Mouse (Mus musculus) brown adipose tissue, adult 24 weeks (tissue): Measurements from ENCODE around the gene Setdb1. TPM values are rescaled to one million over a fixed set of nuclear protein-coding genes. Genes with fewer than 3 reads are reported as not detected.

Experiments used
- H3K27ac ChIP-seq: fragments of 200-500 bp; replicated peaks from 2 replicates; pipeline ENCODE4 v1.5.1; 2012; ENCODE audit warnings: low read depth, mild to moderate bottlenecking, low read length
- H3K4me1 ChIP-seq: fragments of 200-500 bp; 2 replicates; pipeline ENCODE4 v1.6.1; 2012; ENCODE audit warnings: low read length, mixed read lengths; ENCODE audit not compliant: control insufficient read depth, insufficient read depth, insufficient read length
- H3K4me3 ChIP-seq: fragments of 200-500 bp; 2 replicates; pipeline ENCODE4 v1.5.1; 2012; ENCODE audit warnings: low read depth, mild to moderate bottlenecking, low read length, moderate library complexity; ENCODE audit not compliant: insufficient read depth
- polyA plus RNA-seq: library from polyadenylated mRNA; stranded (reverse); fragments of >200 nt; gene quantifications from 2 replicates; pipeline ENCODE4 v1.2.4, GENCODE M21; 2012; ENCODE audit not compliant: missing spikeins, insufficient read depth, insufficient read length

Setdb1 gene
- polyA plus RNA-seq, 1 experiment = 6.7 TPM

DNA sequence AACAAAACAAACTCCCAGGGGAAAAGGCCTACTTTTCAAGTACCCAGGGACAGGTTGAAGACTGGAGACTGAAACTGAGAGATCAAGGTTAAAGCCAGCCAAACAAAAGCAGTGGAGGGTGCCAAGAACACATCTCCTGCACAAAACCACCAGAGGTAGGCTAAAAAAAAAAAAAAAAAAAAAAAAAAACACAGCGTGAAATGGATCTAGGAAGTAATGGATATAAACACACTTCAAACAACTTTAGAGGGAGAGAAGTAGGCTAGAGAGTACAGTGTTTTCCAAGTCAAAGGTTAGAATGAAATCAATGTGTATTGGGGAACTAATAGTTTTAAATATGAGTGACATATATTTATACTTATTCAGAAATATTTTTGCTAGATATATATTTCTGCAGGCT lies 25.5 kb downstream of the Setdb1 start:
- H3K4me3 ChIP-seq = no peak overlapping the region
- no peaks in the 10 kb centered on the region for H3K4me1 ChIP-seq
- H3K27ac ChIP-seq = no peak overlapping the region

DNA sequence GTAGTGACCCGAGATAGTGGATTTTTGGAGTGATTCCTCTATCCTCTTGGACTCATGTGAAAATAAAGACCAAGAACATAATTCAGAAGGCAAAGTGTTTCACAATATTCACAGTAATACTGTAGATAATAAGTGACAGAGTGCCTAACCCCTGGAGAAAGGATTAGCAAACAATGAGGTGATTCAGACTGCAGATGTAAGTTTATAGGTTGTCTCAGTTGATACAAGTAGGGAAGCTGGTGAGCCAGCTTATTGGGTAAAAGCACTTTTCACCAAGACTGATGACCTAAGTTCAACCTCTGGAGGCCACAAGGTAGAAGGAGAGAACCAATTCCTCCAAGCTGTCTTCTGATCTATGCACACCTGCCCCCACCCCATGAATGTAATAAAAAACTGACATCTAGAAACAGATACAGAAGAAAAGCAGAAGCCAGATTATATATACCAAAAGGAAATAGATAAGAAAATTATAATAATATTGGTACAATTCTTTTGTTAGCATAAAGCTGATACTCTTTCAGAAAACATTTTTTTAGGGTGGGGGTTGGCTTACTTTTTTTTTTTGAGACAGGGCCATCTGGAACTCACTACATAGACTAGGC lies 28.1 kb downstream of the Setdb1 start:
- H3K27ac ChIP-seq = no peak overlapping the region
- H3K4me1 ChIP-seq = no peaks in the 10 kb centered on the region
- no peak overlapping the region for H3K4me3 ChIP-seq

DNA sequence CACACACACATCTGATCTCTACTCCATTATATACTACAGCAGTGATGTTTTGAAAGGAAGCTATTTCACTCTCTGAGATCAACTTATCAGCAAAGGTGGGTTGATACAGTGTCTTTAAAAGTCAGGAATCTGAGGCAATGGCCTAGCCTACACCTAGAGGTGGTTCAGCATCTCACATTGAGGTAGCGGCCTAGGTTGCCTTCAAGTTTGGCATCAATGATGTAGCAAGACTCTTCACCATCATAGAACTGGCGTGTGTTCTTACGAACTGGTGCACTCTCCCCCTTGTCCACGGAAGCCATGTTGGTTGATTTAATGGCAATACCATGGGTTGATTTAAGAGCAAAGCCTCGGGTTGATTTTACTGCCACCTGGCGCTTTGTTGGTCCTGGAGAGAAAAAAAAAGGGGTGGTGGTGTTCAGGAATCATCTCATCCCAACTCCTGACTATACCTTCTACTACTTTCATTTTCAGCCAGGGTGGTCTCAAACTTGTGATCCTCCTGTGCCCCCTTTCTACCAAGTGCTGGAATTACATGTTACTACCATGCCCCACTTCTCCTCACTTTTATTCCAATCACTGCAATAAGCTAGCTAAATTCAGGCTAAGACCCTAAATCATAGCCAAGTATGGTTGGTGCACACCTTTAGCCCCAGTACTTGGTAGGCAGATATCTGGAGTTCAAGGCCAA lies 32.4 kb downstream of the Setdb1 start:
- Histone ChIP-seq H3K27ac (no peak overlapping the region), H3K4me1 (no peaks in the 10 kb centered on the region), H3K4me3 (no peak overlapping the region)

DNA sequence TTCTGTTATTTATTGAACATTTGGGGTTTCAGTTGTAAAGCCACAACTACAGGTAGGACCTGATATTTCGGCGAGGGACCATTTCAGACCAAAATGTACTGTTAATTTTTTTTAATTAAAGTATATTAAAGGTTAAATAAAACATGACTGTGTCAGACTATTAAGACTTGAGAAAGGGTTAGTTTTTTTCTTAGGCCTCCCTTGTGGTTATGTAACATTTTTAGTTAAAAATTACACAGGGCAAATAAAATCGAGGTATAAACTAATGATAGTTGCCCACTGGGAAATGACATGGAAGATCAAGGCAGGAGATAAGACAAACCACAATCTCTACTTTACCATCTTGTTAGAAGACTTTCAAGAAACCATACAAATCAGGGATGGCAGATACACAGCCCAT lies 33.6 kb downstream of the Setdb1 start:
- Histone ChIP-seq H3K4me1 (no peaks in the 10 kb centered on the region), H3K27ac (no peak overlapping the region), H3K4me3 (no peak overlapping the region)

DNA sequence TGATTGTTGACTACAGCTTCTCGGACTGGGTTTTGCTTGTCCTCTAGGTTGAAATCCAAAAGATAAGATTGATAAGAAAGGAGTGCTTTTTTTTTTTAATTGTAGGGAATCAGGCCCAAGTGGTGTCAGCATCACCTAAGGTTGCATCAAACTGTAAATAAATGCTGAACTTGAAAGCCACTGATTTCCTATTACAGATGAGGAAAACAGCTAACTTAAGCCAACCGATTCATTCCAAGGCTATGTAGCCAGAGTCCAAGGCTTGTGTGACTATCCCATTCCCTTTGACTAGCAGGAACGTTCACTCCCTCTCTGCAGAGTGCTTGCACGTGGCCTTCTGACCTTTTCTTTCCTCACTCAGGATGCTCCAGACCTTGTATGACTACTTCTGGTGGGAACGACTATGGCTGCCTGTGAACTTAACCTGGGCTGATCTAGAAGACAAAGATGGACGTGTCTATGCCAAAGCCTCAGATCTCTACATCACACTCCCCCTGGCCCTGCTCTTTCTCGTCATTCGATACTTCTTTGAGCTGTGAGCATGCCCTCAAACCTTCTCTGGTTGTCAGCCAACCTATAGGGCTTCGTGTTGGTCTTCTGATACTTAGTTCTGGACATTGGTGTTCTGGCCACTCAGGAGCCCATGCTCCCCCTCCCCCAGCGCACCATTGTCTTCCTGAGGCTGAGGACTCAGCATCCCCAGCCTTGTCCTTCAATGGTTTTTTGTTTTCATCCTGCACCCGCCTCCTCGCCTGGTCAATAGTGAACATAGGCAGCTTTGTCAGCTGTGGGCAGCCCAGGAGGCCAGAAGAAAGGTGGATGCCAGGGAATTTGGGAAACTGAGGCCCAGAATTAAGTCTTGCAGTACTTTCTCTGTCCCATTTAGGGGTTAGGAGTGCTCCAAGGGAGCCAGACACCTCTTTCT lies 37.0 kb downstream of the Setdb1 start:
- Histone ChIP-seq H3K27ac (no peak overlapping the region), H3K4me1 (peaks cover 6% of the 10 kb centered on the region), H3K4me3 (no peak overlapping the region)

DNA sequence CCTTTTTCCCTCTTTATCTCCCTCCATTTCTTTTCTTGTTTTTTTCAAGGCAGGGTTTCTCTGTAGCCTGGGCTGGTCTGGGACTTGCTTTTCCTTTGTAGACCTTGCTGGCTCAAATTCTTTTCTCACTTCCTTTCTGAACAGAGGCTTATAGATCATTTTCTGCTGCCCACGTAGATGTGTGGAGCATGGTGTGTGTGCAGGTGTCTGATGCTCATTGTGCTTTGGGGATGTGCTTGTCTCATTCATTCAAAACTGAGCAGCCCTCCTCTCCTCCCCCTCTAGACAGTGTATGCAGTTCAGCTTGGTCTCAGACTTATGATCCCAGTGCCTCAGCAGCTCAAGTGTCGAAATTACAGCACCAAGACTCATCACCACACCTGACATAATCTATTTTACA lies 37.9 kb downstream of the Setdb1 start:
- H3K4me1 ChIP-seq = peaks cover 6% of the 10 kb centered on the region
- no peak overlapping the region for H3K4me3 ChIP-seq
- no peak overlapping the region for H3K27ac ChIP-seq

DNA sequence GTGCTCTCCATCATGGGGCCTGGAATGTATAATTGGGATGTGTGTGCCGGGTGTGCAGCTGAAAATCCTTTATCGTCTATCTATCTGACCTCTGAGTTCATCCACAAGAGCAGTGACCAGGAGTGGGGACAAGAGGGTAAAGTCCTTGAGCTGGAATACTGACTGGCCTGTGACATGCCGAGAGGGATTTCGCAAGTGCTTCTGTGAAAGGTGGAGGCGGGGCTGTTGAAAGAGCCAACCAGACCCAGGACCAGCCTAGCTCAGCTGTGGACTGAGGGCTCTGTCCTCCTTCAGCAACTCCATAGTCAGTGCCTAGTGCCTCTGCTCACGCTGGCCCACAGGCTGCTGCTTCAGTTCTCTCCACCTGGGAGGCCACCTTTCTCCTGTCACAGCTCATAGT lies 38.5 kb downstream of the Setdb1 start:
- peak overlapping the region; percentile 87 for H3K27ac ChIP-seq
- no peak overlapping the region for H3K4me3 ChIP-seq
- peaks cover 6% of the 10 kb centered on the region for H3K4me1 ChIP-seq

DNA sequence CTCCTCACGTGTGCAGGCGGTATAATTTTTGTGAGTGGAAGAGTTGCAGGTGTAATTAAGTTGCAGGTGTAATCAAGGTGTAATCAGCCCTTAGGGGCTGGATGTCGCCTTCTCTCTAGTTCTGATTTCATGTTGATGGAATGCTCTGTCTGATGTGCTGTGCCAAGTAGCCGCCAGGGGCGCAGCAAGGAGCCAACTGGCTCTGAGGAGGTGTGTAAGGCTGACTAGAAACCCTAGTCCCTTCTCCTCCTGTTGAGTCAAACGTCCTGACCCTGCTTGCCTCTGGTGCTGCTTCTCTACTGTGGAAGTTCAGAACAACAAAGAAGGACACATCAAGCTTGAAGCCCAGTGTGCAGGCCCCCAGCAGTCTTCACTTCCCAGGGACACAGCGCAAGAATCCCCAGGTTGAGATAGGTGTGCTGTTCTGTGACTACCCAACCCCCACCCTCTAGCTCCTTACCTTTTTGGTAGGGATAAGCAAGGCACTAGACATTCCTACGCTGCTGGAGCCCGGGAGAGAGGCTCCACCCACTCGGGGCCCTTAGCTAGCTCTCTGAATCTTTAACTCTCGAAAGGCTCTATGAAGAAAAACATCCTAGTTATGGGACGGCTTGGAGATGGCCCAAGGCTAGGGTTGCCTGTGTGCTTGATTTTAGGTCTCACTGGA lies 39.5 kb downstream of the Setdb1 start:
- H3K27ac ChIP-seq = peak overlapping the region; percentile 87
- peak overlapping the region; percentile 24 for H3K4me3 ChIP-seq
- peaks cover 6% of the 10 kb centered on the region for H3K4me1 ChIP-seq

DNA sequence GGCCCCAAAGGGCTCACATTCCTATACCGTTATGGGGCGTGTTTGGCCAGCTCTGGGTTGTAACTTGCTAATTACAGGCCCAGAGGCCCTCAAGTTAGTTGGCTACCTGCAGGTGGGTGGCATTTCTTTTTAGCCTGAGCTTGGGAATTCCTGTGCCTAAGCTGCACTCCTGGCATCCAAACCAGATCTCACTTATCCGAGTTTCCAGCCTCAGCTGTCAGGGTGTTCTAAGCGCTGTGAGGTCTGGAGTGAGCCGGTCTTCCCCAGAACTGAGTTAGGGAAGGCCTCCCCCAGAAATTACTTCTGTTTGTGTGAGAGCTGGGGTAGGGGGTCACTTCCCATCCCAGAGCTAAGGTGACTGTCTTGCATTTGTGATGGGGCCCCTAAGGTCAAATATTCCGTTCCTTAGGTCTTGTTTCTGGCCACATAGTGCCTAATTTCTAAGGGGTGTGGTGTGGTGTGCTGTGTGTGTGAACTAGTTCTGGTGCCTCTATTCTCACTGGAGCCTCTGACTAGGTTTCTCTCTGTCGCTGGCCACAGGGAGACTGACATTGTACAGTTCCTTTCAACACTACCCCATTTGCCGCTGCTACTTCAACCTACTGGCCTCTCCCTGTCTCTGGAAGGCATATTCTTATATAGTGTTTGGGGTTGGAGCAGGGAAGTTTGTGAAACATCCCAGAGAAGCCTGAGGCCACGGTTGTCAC lies 41.0 kb downstream of the Setdb1 start:
- Histone ChIP-seq H3K4me3 (peak overlapping the region; percentile 91), H3K4me1 (peaks cover 9% of the 10 kb centered on the region), H3K27ac (peak overlapping the region; percentile 64)

DNA sequence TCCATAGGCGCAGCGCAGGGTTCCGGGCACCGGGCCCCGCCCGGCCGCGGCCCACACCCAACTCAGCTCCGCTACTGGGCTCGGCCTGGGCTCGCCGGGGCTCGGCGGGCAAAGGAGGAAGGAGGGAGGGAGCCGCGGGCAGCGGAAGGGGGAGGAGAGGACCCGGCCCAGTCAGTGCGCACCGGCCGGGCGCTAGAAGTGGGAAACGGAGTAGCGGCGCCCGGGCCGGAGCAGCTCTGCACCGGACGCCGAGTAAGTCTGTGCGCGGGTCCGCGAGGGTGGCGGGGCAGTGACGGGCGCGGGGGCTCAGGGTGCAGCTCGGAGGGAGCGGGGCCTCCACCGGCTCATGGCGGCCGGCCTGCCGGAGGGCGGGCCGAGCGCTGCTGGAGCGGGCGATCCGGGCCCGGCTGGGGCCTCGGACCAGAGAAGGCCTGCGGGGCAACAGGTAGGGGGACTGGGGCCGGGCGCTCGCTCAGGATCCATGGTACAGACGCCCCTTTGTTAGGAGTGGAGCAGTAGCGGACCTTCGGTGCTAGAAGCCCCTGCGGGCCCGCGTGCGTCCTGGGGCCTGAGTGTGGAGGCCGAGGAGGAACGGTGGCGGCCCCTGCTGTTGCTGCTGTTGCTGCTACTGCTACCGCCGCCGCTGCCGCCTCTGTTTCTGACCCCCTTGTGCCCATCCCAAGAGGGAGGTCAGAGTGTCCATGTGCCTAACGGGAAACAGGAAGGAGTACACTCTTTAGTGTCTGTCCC lies 41.7 kb downstream of the Setdb1 start:
- H3K4me3 ChIP-seq = peak overlapping the region; percentile 91
- peaks cover 9% of the 10 kb centered on the region for H3K4me1 ChIP-seq

DNA sequence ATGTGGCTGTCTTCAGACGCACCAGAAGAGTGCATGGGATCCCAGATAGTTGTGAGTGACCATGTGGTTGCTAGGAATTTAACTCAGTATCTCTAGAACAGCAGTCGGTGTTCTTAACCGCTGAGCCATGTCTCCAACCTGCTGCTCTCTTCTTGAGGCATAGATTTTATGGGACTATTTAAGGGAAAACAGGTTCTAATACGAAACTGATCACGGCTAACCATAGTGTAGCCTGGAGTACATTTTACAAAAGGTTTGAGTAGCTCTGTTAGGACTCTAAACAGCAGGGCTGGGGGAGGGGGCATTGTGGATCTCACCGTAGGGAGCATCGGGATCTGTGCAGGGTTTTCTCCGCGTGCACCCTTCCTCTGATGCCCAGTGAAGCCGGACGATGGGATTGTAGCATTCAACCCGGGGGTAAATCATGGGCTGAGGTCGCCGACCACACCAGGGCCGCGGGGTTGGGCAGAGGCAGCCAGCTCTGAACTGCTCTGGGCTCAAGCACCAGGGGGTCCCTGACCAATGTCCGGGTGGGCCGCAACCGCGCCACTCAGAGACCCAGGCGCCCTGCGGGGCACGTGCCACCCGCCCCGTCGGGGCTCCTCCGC lies 42.4 kb downstream of the Setdb1 start, which contains the start of gene Cers2:
Cers2 (plus strand) TSS at position 306 of the 608 bp plus-strand sequence.
- Histone ChIP-seq H3K4me3 (peak within 1 kb of the TSS; percentile 91), H3K4me1 (peaks cover 9% of the 10 kb centered on the region), H3K27ac (peak within 1 kb of the TSS; percentile 72)

More for the DNA sequence above, 41.7 kb downstream of the Setdb1 start:
- H3K27ac ChIP-seq = peak overlapping the region; percentile 72

DNA sequence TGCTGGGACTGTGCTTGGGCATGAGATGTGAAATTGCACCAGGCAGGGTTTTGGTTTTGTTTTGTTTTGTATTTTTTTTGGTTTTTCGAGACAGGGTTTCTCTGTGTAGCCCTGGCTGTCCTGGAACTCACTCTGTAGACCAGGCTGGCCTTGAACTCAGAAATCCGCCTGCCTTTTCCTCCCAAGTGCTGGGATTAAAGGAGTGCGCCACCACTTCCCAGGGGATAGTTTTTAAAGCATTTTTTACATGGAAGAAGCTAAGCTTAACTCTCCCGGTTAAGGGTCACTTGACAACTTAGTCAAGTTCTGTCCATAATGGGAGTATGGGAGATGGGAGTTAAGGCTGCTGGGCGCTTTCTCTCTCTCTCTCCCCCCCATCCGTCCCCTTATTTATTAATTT lies 42.9 kb downstream of the Setdb1 start:
- peaks cover 9% of the 10 kb centered on the region for H3K4me1 ChIP-seq
- no peak overlapping the region for H3K4me3 ChIP-seq
- no peak overlapping the region for H3K27ac ChIP-seq

DNA sequence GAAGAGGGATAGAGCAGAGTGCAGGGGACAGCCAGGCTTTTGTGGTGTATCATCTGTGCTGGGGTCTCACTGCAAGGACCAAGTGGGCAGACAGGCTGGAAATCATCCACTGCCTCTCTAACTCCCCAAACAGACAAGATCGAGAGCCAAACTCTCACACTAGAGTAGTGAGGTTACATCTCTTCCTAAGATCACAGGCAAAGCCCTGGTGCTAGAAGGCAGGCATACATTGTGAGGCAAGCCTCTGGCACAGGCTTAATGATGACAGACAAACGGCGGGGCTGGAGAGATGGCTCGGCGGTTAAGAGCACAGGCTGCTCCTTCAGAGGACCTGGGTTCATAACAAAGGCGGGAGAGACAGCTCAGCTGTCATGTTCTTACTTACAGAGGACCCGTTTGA lies 43.5 kb downstream of the Setdb1 start:
- H3K4me1 ChIP-seq = peaks cover 9% of the 10 kb centered on the region
- H3K4me3 ChIP-seq = no peak overlapping the region
- no peak overlapping the region for H3K27ac ChIP-seq
